Mouse (Mus musculus) hematopoietic stem cell, adult 5-6 weeks (primary cell): ENCODE results near the gene Boc. TPM values are rescaled to one million over a fixed set of nuclear protein-coding genes. Genes with fewer than 3 reads are reported as not detected.
"Not testable (repeated sequence)": the region's sequence is repeated elsewhere in the genome, so short reads cannot be mapped to it uniquely, and the experiment has no call there.

ENCODE experiments used
- ATAC-seq, 2 experiments: fragments of 125-278 bp in 1 of 2; replicated peaks in 1 of 2; 2 replicates each; pipeline ENCODE4 v1.8.0; 2016 to 2017; ENCODE audit warnings: inconsistent platforms in 2 of 2, mild to moderate bottlenecking in 2 of 2, moderate number of reproducible peaks in 2 of 2, low read depth in 1 of 2, moderate TSS enrichment in 1 of 2; ENCODE audit not compliant: low FRiP score in 2 of 2, poor library complexity in 2 of 2, severe bottlenecking in 2 of 2, insufficient read depth in 1 of 2, low TSS enrichment in 1 of 2
- total RNA-seq: library from RNA; stranded (forward); fragments of 172-1452, 232-1000 nt; gene quantifications from 2 replicates; pipeline ENCODE4 v1.2.3, GENCODE M21; 2017

The Boc gene
- total RNA-seq, 1 experiment from 2014 or later, result 0.30 TPM

DNA sequence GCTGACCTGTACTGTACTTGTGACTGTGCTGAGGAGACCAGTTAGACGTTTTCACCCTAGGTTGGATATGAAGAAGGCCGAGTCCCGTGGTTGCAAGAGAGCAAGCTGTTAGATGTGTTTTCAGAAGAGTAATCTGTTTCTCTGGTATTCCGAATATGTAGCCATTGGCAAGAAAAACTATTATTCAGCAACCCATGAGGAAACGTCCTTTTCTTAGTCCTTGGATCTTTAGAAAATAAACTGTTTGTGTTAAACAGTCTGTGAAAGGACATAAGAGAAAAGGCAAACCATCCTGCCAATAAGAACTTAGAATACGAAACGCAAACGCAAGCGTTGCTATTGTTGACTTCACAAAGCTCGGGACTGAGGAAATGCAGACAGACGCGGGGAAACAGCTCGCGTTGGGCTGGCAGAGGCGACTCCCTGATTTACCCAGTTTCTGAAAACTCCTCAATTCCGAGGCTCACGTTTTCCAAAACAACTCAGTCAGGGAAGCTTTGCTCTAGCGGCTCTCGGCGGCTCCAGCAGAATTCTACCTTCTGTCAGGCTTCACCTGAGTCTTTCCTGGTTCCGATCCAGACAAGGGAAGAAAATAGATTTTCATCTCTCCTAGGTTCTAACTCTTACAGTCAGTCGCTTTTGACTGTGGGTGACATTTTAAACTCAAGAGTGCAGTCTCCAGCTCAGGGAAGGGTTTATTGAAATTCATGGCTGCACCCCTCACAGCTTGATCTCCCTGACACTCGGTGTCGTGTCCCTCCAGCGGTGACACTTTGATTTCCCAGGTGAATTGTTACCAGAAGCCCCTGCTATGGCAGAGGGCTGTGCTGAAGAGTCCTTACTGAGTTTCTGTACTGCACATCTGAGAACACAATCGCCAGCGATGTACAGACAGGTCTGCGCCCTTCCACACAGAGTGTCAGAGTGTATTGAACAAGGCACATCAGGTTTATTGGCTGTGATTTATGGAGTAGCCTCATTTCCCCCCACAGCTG is 76.8 kb downstream of the Boc start:
- no peak for ATAC-seq

DNA sequence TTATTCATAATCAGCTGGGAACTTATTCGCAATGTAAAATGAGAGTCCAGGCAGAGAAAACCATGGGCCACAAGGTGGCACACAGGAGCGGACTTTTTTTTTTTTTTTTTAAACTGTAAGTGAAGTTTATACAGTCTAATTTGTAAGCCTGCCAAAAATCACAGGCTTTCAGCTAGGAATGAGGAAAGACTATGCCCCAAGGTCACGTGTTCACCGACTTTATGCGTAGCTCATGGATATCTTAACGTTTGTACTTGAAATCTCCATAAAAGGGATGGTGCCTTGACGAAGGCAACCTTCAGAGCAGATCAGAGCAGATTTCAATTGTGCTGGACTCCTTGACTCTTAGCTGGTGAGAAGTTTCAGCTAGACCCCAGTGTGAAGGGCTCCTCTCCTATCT is 78.1 kb downstream of the Boc start:
- ATAC-seq, result no peak

DNA sequence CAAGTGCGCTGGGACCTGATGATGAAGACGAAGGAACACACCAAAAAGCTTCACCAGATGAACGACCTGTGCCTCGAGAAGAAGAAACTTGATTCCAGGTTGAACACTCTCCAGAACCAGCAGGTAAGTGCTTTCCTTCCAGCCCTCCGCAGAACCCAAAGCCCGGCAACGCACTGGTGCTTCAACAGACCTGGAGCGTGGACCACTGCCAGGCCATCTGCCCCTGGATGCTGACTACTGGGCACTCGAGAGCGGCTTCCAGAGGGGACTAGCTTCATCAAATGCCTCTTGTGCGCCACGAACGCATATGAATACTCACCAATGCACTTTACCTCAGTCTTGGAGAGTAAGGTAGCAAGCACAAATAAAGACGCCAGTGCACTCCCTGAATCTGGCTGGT is 78.8 kb downstream of the Boc start:
- ATAC-seq, result no peak

DNA sequence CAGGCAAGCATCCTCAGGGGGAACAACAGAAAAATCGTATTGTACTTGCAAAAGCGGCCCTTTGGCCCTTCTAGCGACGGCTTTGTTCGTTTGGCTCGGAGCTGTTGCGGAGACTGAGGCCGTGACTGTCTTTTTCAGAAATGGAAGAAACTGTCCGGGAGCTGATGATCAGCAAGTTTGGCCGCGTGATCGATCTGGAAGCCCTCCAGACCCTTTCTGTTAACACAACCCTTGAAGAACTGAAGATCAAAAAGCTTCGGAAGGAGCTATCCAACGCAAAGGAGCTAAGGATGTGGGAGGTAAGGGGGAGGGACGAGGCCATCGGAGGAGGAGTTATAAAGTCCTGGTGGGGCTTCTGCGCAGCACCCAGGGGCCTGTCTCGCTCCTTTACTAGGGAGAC is 79.9 kb downstream of the Boc start:
- no peak for ATAC-seq

DNA sequence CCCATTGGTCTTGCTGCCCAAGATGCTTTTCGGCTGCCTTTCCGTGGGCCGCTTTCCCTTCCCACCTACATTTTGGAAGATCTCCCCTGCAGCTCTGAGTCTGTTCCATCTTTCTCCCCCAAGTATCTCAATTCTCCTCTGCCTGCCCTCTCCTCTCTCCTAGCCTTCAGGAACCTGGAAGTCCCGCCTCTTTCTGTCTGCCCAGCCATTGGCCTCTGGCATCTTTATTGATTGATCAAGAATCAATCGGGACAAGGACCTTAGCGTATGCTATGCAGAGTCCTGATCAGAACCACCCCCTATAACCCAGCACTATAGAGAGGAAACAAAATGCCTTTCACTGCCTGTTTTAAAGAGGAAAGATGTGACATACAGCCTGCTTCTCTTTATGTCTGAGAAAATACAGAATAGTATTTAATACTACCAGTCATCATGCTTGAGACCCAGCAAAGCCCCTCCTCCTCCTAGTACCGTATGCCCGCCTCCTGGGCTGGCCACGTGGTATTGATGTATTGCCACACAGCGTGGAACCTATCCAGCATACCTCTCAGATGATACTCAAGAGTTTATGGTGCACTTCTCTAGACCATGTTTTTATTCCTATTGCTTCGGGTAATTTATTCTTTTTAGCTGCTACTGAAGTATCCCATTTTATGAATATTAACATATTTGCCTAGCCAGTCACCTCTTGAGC is 82.9 kb downstream of the Boc start:
- no peak for ATAC-seq

DNA sequence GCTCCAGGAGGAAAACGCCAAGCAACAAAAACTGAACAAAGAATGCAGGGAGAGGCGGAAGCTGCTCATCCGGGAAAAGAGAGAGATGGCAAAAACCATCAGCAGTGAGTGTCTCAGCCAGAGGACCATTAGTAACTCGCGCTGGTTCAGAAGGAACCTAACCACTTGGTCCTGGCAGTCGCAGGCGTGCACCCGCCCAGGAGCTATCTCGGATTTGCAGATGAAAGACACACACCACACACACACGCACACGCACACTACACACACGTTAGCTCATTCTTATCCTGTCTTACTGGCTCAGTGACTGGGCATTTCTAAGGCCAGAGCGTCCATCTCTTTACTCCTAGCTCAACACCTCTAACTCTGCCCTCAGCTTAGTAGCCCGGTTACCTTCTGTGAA is 83.4 kb downstream of the Boc start:
- ATAC-seq, result no peak

DNA sequence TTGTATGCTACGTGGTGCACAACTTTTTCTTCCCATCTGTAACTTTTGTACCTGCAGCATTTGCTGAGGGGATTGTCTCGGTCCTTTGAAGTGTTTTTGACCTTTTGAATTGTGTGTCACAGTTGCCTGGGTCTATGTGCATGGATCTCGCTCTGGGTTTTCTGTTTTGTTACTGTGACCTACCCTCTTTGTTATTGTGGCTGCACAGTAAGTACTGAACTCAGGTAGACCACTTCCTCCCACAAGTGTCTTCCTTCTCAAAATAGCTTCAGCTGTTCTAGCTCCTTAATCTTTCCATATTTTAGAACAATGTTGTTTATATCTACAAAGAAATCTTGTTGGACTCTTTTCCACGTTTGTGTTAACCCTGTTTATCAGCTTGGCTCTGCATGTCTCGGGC is 97.8 kb downstream of the Boc start:
- no peak for ATAC-seq

DNA sequence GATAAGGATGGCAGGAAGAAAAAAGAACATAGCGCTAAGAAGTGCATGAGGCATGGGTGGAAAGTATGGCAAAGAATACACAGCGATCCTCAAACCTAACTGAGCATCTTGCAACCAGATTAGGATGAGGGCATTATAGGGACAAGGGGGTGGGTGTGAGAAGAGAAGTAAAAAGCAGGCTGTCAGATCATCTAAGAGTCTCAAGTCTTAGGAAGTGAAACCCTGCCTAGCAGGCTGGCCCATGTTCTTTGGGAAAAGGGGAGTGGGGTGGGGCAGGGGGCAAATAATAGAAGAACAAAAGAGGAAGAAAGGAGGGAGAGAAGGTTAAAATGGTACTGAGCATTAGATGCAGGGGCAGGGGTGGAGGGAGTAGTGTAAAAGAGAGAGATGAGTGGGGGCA is 99.9 kb downstream of the Boc start:
- no peak for ATAC-seq

DNA sequence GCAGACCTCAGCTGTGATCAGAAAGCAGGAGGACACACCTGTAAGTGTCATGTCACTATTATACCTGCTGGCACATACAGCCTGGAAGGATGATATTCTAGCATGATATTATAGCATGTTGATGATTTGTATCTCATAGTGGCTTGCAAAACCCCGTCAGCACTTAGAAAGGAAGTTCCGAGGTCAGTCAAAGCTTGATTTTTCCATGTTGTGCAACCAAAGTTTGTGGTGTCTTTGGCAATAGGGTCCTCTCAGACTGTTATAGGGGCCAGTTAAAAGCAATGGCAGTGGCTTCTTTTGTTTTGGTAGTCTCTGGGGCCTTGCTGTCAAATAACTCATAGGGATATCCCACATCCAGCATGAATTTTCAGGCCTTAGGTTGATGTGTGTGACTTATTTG is 100.8 kb downstream of the Boc start:
- peak; percentile 7 to 36; a peak in 2 of 4 replicates for ATAC-seq

DNA sequence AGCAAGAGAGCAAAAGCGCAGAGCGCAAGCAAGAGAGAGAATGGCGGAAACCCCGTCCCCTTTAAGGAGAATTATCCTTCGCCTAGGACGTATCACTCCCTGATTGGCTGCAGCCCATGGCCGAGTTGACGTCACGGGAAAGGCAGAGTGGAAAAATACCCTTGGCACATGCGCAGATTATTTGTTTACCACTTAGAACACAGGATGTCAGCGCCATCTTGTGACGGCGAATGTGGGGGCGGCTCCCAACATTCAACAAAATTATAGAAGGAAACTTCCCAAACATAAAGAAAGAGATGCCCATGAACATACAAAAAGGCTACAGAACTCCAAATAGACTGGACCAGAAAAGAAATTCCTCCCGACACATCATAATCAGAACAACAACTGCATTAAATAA is 116.8 kb downstream of the Boc start:
- not testable (repeated sequence) for ATAC-seq

DNA sequence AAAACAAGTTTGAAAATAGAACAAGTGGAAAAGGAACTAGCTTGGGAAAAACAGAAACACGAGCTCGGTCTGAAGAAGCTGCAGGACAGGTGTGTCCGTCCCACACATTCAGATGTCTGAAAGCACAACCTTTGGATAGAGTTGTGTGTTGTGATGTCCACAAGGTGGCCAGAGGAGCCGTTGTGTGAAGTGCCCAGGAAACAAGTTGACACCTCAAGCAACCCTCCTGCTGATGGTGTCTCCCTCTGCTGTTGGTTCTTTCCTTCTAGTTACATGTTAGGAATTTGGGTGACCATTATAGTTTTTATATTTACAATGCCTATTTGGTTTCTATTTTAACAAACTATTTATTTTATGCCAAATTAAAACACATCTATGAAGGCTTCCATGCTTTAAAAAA is 123.2 kb downstream of the Boc start:
- no peak for ATAC-seq

Other genes with a start within 250 kb of the Boc start
- 0.25 TPM in 1 of 2 replicates, not detected in the other for gene Sidt1, start 225.7 kb downstream of the Boc start, total RNA-seq
- 27.3 and 39.1 TPM in 2 replicates for gene Spice1, start 211.8 kb downstream of the Boc start, total RNA-seq
- gene Cfap44, start 164.1 kb downstream of the Boc start, total RNA-seq, result not detected in 2 replicates
- gene Nepro, start 165.4 kb upstream of the Boc start, total RNA-seq, result 22.8 and 24.0 TPM in 2 replicates
- 15.5 and 15.8 TPM in 2 replicates for gene Gtpbp8, start 187.5 kb upstream of the Boc start, total RNA-seq
- 7.0 and 10.0 TPM in 2 replicates for gene Cd200r1, start 206.8 kb upstream of the Boc start, total RNA-seq